Mouse (Mus musculus): ENCODE measurements around the gene Nol4l.

DNA sequence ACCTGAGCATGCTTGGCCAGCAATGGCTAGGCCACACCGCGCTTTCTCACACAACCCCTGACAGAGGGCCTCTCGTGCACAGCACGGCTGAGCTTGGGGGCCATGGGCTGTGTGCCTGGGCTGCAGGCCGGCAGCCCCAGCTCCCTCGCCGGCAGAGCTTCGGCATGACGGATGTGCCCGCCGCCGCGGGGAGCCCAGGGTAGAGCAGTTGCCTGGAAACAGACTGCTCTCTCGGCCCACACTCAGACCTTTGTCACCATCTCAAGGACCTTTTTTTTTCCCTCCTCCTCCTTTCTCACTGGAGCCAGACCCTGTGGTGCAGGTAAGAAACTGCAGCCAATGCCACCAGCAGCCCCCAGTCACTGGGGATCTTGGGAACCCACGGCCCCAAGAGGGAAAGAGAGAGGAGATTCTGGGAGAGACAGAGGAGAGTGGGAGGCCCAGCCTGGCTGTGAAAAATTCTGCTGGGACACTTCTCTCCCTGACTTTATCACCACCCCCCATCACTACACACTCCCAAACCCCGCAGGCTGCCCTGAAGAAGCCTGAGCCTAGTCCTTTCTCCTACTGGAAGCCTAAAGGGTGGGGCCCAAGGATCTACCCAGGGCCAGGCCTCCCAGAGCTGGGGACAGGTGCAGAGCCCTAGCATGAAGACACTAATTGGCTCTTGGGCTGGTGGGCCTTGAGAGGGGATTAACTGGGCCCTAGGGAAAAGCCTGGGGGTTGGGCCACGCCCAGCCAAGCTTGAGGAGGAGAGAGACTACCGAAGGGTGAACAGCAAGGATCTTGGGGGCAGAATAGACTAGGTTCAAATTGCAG is 20.4 kb downstream of the Nol4l start:
- no peak for TF ChIP-seq CTCF (IDR thresholded peaks at IDR 0.05; ENCODE audit: low read depth, low read length)
- no peak for TF ChIP-seq POLR2A (IDR thresholded peaks at IDR 0.05; ENCODE audit: borderline replicate concordance, low read depth, low read length)
